Mouse (Mus musculus) left cerebral cortex, postnatal 4 days (tissue): ENCODE data around the gene Duox1. TPM values are rescaled to one million over a fixed set of nuclear protein-coding genes. Genes with fewer than 3 reads are reported as not detected.
"Not testable (repeated sequence)": the region's sequence is repeated elsewhere in the genome, so short reads cannot be mapped to it uniquely, and the experiment has no call there.

Source experiments
- DNase-seq: peaks from one replicate; pipeline ENCODE4 v3.0.0-alpha.2; 2022
- intact Hi-C: fragments of 180-260 bp; cut with DNase I; formaldehyde crosslinking; loops from one replicate; pipeline ENCODE4 v1.15.1; 2025
- total RNA-seq, 2 experiments: library from RNA; stranded (reverse); gene quantifications; 2 replicates each; pipeline ENCODE4 v1.2.3; 2021

Gene Duox1
- total RNA-seq, 2 experiments from 2014 or later = 0.12 to 0.36 TPM

DNA sequence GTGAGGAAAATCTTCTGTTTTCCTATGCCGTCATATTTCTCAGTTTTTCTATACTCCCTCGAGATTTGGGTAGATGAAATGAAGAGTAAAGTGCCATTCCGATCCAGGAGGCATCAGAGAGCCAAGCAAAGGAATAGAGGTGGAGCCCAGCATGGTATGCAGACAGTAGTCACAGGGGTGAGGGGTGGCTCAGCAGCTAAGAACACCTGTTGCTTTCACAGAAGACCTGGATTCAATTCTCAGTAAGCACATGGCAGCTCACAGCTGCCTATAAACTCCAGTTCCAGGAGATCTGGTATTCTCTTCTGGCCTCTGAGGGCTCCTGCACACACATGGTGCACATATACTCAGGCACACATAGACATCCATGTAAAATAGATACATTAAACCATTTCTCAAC lies 56.6 kb downstream of the Duox1 start:
- no peak for DNase-seq
- intact Hi-C loops = no loop called here

DNA sequence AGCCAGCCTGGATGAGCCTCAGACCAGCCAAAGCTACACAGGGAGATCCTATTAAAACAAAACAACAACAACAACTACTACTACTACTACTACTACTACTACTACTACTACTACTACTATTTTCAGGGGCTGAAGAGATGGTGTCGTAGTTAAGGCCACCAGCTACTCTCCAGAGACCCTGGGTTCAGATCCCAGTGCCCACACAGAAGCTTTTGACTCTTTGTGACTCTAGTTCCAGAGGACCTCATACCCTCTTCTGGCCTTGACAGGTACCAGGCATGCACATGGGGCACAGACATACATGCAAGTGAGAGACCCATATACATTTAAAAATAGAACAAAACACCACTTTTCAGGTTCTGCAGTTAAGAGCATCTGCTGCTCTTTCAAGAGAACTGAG lies 57.1 kb downstream of the Duox1 start:
- intact Hi-C loops = no loop called here
- no peak for DNase-seq

DNA sequence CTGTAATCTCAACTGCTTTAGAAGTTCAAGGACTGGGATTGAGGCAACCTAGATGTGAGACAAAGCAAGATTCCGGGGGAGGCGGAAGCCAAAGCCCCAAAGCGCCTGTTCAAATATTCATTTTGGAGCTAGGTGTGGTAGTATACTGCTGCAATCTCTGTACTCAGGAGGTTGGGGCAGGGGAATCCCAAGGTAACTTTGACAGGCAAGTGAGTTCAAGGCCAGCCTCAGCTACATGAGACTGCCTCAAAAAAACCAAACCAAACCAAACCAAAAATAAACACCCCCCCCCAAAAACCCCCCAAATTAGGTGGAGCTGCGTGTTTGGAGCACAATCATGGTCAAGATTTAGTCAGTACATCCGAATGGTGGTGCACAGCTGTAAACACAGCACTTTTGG lies 58.5 kb downstream of the Duox1 start:
- intact Hi-C loops = loop anchor here (2.0 kb wide), 1 partner anchor 179 kb away; no protein-coding TSS in a partner anchor

DNA sequence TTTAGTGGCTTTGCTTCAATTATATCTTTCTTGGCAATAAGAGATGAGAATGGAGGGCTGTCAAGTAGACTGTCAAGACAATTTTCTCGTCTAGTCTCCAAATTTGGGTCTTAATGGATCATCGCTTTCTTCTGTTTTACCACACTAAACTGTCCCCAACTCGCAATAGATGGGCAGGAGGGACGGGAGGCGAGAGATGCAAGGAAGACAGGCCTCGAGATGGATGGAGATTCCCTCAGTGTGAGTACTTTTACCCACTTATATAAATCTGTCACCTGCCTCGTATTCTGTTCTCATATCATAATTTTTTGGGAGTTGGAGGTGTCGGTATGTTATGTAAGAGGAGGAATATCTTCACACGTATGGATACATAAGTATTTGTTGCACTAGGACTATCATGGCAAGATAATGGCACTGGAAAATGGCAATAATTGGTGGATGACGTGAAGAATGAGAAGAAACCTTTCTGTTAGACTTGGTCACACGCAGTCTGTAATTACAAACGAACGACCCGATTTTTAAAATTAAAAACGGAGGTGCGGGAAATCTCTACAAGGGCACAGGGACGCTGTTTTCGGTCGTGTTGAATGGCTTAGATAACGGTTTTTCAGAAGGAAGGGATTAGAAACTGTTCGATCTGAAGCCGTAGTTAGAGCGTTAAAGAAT lies 59.3 kb downstream of the Duox1 start:
- intact Hi-C loops = loop anchor here (2.0 kb wide), 1 partner anchor 180 kb away; no protein-coding TSS in a partner anchor

More for the DNA sequence above, 58.5 kb downstream of the Duox1 start:
- DNase-seq = no peak

DNA sequence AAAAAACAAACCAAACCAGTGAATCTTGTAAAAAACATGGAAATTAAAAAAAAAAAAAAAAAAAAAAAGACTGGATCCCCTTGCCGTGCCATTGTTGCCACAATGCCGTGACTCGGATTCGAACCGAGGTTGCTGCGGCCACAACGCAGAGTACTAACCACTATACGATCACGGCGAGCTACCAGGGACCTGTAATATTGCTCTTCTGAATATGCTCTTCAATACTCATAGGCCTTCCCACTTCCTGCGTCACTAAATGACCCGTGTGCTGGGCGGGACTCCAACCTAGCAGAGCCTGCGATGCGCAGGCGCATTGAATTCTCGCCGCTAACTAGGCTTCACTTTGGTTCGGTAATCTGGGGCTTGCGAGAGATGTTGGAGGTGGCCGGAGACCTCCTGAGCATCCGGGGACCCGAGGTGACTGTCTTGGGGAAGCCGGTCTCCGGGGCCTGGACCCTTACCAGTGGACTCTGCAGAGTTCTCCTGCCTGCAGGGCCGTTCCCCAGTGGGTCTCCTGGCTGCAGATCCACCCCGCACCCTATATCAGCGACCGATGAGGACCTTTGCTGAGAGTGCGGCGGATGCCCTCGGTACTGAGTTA lies 60.0 kb downstream of the Duox1 start:
- peak; percentile 96 for DNase-seq
- intact Hi-C loops = loop anchor here (2.0 kb wide), 1 partner anchor 181 kb away; no protein-coding TSS in a partner anchor

More for the DNA sequence above, 59.3 kb downstream of the Duox1 start:
- DNase-seq = no peak

DNA sequence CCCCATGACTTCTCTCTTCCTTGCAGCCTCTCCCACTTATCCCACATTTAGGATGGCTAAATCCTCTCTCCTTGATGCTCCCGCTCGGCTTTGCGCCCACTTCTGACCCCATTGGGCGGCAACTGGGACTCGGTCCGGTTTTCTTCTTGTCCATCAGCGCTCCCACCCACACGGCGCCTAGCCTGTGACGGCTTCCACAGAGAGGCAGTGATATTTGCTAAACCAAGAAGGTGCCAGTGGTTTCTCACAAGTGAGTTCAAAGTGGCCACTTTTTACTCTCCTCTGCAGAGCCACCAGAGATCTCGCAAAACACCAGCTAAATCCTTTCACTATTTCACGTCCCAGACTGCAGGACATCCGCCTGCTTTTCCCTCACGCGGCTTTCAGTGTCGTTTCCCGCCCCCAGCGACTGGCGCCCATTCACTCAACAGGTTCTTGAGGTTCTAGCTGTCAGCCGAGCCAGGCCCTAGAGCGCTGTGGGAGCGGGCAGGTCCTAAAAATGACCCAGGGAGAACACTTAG lies 60.6 kb downstream of the Duox1 start:
- no peak for DNase-seq
- intact Hi-C loops = no loop called here

DNA sequence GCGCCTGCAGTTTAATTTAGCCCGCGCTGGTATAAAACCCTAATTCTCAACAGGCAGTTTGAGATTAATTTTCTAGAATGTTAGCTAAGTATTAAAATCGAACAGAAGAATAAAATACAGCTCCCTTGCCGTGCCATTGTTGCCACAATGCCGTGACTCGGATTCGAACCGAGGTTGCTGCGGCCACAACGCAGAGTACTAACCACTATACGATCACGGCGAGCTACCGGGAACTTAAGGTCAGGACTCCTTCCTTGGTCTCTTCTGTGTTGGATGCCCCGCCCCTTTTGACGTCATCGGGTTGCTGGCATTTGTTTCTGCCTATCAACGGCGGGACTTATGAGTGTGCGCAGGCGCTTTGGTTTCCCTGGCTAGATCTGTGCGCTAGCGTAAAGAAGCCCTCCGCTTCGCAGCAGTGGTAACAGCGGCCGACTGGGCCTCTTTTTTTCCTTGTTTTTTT lies 61.8 kb downstream of the Duox1 start:
- DNase-seq = peak; percentile 96
- intact Hi-C loops = no loop called here

DNA sequence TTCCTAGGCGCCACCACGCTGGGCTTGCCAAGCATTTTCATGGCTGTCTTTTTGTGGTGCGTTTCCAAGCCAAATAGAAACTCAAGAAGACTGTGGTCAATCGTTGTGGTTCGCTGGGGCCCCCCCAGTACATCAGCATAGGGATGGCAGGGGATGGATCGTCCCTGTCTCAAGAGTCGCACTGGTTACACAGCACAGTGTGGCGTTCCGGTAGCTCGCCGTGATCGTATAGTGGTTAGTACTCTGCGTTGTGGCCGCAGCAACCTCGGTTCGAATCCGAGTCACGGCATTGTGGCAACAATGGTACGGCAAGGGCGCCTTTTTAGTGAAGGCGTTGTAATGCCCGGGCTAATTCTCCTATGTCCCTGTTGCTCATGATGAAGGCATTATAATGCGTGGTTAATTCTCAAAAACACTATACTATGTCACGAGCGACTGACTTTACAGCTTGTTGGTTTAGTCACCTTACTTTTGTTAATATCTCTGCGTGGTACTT lies 62.3 kb downstream of the Duox1 start:
- intact Hi-C loops = no loop called here

DNA sequence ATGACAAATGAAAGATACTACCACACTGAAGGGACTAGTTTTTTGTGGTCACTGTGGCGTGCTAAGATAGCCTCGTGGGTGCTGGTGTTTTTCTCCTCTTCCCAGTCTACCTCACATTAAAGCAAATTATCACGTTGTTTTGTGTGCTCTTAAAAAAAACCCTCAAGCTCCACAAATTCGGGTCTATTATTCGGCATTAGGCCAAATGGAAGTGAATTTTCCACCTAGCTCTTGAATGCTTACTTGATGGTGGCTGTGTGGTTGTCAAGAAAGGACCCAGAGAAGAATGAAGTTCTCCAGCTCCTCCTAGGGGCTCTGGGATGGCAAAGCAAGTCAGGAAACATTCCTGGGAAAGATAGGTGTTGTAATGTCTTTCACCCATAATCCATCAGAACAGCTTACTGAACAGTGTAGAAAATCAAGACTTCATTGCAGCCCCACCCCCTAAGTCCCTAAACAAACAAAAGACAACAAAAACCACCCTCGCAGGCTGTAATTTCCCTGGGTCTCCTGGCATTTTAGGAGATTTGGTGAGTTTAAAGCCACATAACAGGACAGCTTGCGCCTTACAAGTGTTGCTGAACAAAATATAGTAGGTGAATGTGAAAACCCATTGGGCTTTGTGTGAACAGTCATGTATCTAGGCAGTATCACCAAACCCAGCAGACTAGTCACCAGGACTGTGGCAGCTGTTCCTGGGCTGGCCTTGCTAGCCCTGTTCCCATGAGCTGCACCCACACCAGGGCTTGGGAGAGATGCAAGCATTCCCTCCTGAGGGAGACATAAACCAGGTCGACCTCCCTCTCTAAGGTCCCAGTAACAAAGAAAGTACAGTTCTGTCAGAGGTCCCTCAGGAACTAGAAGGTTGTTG lies 63.2 kb downstream of the Duox1 start:
- intact Hi-C loops = no loop called here
- DNase-seq = no peak

More for the DNA sequence above, 62.3 kb downstream of the Duox1 start:
- peak; percentile 68 for DNase-seq

DNA sequence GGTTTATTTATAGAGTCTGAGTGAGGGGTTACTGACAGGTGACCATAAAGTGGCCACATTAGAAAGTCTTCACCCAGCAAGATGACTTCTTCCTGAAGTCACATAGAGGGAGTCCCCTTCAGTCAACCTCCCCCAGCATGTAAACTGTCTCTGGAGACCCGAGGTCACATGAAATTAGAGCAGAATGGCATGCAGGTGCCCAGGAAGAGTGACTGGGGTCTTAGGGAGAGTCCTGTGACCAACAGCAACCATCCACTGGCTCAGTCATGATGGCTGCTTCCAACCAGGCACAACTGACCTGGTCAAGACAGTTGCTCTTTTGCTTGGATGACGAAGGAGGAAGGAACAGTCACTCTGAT lies 63.8 kb downstream of the Duox1 start:
- intact Hi-C loops = no loop called here
- DNase-seq = no peak

DNA sequence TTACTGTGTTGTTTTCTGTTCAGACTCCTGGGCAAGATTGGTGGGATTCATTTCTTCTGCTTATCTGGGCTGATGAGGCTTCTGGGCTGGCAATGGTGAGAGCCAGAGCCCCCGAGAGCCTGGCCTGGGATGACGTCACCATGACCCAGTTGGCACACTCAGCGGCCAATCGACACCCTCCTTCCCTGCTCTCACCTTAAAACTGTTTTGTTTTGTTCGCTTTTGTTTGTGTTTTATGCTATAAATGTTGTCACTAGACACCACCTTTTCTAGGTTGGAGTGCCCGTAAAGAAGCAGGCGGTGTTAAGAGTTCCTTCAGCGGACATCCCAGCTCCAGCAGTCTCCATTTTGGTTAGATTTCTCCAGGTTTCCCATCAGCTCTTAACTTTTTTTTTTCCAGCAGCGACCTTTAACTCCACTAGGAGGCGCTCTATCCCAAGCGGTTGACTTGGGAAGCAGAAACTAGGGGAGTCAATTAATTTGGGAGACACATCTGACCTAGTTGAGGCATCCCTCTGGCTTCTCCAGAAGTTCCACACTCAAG lies 65.4 kb downstream of the Duox1 start:
- intact Hi-C loops = loop anchor here (2.0 to 10.0 kb wide), 2 partner anchors 178 to 244 kb away; no protein-coding TSS in a partner anchor
- DNase-seq = peak; percentile 63

DNA sequence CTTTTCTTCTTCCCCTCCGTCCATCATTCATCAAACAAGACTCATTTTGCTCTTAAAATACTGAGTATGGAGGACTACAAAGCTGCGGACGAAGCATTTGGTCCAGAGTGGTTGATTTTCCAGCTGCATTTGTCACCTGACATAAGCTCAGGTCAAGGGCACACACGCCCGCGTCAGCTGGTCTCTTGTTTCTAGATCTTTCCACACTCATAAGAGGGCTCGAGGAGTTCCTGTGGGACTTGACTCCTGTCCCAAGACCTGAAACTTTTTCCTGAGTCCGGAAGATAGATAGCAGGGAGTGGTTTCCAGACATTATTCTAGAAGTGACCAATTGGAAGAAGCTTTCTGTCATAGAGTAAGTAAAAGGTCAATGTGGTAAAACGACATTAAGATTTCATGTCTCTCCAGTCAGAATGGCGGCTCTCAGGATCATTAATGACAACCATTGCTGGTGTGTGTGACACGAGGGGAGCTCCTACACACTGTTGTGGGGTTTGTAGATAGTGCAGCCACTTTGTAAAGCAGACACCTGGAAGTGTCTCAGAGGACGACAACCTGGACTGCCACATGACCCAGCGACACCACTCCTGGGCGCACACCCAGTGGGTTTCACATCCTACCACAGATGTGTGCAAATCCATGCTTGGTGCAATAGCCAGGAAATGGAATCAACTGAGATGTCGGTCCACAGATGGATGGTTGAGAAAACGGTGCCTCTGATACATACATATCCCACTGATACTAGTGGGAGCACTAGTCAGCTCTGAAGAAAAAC lies 66.0 kb downstream of the Duox1 start:
- intact Hi-C loops = loop anchor here (2.0 to 10.0 kb wide), 2 partner anchors 177 to 243 kb away; no protein-coding TSS in a partner anchor
- DNase-seq = no peak

DNA sequence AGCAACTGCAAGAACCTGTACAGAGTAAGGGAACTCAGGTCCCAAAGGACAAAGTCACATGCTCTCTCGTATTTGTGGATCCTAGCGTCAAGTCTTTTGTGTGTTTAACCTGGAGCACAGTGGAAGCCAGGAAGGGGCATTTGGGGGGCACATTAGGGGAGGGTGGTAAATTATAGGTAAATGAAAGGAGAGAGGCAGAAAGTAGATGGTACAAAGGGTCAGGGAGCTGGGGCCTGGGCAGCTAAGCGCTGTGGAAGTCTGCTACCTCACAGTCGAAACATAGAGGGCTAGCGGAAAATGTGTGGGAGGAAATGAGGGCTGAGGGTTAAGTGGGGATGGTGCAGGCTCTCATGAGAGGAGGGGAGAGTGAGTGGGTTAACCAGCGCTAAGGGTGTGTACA lies 66.6 kb downstream of the Duox1 start:
- intact Hi-C loops = loop anchor here (10.0 kb wide), 1 partner anchor 243 kb away; no protein-coding TSS in a partner anchor
- DNase-seq = no peak

DNA sequence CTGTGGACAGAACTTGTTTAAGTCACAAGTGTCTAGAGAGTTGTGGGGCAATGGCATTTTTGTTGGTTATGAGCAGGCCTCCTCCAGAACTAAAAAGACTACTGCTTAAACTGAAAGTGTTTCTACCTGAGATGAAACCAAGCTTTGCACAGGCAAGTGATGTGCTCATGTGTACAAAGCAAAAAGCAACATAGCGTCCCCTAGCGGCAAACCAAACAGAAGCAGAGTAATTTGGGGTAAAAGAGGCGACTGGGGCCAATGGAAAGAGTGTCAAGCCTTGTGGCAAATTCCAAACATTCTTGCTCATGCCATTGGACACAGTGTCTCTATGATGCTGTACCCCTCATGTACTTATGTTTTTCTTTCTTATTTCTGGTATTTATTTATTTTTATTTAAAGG lies 69.6 kb downstream of the Duox1 start:
- intact Hi-C loops = loop anchor here (10.0 kb wide), 1 partner anchor 240 kb away; no protein-coding TSS in a partner anchor
- DNase-seq = no peak

DNA sequence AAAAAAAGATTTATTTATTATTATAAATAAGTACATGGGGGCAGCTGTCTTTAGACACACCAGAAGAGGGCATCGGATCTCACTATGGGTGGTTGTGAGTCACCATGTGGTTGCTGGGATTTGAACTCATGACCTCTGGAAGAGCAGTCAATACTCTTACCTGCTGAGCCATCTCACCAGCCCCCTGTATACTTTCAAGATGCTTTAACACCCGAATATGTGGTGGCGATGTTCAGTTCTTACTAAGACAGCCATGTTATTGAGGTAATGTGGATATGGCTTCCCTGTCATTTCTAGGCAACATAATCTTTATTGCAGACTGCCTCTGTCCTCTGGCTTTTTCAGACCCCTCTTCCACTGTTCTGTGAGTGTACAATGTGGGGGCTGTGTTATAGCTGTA lies 71.7 kb downstream of the Duox1 start:
- intact Hi-C loops = loop anchor here (10.0 kb wide), 1 partner anchor 238 kb away; no protein-coding TSS in a partner anchor
- not testable (repeated sequence) for DNase-seq

DNA sequence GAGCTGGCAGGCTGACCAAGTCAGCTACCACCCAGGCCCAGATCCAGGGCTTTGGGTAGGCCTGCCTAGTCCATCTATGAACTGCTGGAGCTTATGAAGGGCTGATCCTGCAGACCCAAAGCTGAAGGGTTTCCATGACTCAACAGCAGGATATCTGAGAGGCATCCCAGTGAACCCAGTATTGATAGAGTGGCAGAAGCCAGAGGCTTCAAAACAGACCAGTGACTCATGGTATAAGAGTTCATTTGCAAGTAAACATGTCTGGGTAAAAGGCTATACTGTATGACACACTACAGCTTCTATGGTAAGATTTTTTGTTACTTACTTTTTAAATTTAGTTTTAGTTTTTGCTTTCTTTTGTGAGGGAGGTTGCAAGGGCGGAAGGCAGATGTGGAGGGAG lies 80.7 kb downstream of the Duox1 start:
- DNase-seq = no peak
- intact Hi-C loops = loop anchor here (5.0 kb wide), 1 partner anchor 81 kb away; no protein-coding TSS in a partner anchor
